Comparison of ENCODE assay signal across 14 mouse cellular contexts in the genomic region with DNA sequence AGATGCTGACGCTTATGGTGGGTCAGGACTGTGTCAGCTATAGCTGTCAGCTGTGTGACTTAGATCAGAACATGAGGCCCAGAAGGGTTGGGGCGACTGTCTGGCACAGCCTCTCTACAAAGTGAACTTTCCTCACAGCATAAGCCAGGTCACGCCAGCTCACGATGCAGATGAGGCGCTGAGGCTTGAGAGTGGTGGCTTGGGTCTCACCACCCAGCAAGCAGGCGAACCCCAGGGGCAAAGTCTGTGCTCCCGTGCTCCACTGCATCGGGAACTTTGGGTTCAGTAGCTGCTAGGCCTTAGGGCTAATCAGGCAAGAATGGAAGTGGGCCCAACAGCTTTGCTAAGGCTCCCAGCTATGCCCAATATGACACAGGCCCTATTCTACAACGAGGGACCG.
"Had no signal": no experiment of that assay in that cellular context is flagged by ENCODE, and none has a peak within 500 bp of the region (broad histone marks: within the 10 kb centered on the region; RNA-seq: fewer than 3 reads in every experiment).

No protein-coding gene starts in this region.

- ATAC-seq: liver, postnatal 0 days; midbrain, embryonic 15.5 days had no signal

- DNase-seq: liver; liver, embryonic 13.5 days; liver, postnatal 0 days; lung, postnatal 14 days; thymus, postnatal 4 days had no signal

- H3K36me3 ChIP-seq: lung, embryonic 15.5 days; midbrain, embryonic 15.5 days; neural tube, embryonic 12.5 days had no signal

- H3K27me3 ChIP-seq: liver, embryonic 13.5 days; lung, embryonic 15.5 days; megakaryocyte, embryonic 14.5 days; midbrain, embryonic 15.5 days; neural tube, embryonic 12.5 days had no signal

- H3K9ac ChIP-seq: liver, embryonic 13.5 days; liver, postnatal 0 days; lung, embryonic 15.5 days; midbrain, embryonic 15.5 days; neural tube, embryonic 12.5 days had no signal

- H3K4me3 ChIP-seq: left cerebral cortex, adult 2 months; liver, embryonic 13.5 days; lung, embryonic 15.5 days; megakaryocyte, embryonic 14.5 days; midbrain, embryonic 15.5 days; neural tube, embryonic 12.5 days had no signal

- H3K4me2 ChIP-seq: liver, embryonic 13.5 days; lung, embryonic 15.5 days; midbrain, embryonic 11.5 days; midbrain, embryonic 15.5 days; neural tube, embryonic 12.5 days had no signal

- H3K9me3 ChIP-seq: liver, embryonic 13.5 days; lung, embryonic 15.5 days; megakaryocyte, embryonic 14.5 days; midbrain, embryonic 15.5 days; neural tube, embryonic 12.5 days had no signal

- H3K27ac ChIP-seq: kidney, postnatal 0 days; left cerebral cortex, adult 2 months; liver, embryonic 13.5 days; lung, embryonic 15.5 days; macrophage; midbrain, embryonic 15.5 days; neural tube, embryonic 12.5 days; stomach, postnatal 0 days had no signal

- H3K4me1 ChIP-seq: midbrain, embryonic 15.5 days had no signal
